Mouse (Mus musculus) embryo, embryonic 11 days (tissue): Measurements from ENCODE around the gene Ccdc88b.
"Not testable (repeated sequence)": the region's sequence is repeated elsewhere in the genome, so short reads cannot be mapped to it uniquely, and the experiment has no call there.

Experiments
- DNase-seq: peaks from one replicate; pipeline ENCODE4 v3.0.0-alpha.2; 2015

Ccdc88b gene

GRCm38 (mm10) chr19:6858031-6858430 lies at the start of gene Ccdc88b:
Ccdc88b (minus strand) TSS chr19:6858211.
- DNase-seq, result no peak

- no peak for DNase-seq
Observed at GRCm38 (mm10) chr19:6907094-6907493, 49.1 kb upstream of the Ccdc88b start.

- DNase-seq, result no peak
Observed at GRCm38 (mm10) chr19:6906199-6906598, 48.2 kb upstream of the Ccdc88b start.

GRCm38 (mm10) chr19:6905498-6906159 lies 47.6 kb upstream of the Ccdc88b start:
- no peak for DNase-seq

GRCm38 (mm10) chr19:6904846-6905245 lies 46.8 kb upstream of the Ccdc88b start:
- no peak for DNase-seq

- no peak for DNase-seq
Observed at GRCm38 (mm10) chr19:6903031-6903430, 45.0 kb upstream of the Ccdc88b start.

GRCm38 (mm10) chr19:6899641-6900040 lies 41.6 kb upstream of the Ccdc88b start:
- no peak for DNase-seq

- not testable (repeated sequence) for DNase-seq
Observed at GRCm38 (mm10) chr19:6895608-6896305, 37.7 kb upstream of the Ccdc88b start.

GRCm38 (mm10) chr19:6893731-6894451 lies 35.9 kb upstream of the Ccdc88b start:
- no peak for DNase-seq

GRCm38 (mm10) chr19:6892512-6892911 lies 34.5 kb upstream of the Ccdc88b start:
- DNase-seq, result no peak

- DNase-seq, result no peak
Observed at GRCm38 (mm10) chr19:6877965-6878364, 20.0 kb upstream of the Ccdc88b start.

GRCm38 (mm10) chr19:6876799-6877198 lies 18.8 kb upstream of the Ccdc88b start:
- no peak for DNase-seq

GRCm38 (mm10) chr19:6875834-6876233 lies 17.8 kb upstream of the Ccdc88b start:
- DNase-seq, result no peak

GRCm38 (mm10) chr19:6874257-6874656 lies 16.2 kb upstream of the Ccdc88b start:
- no peak for DNase-seq

- no peak for DNase-seq
Observed at GRCm38 (mm10) chr19:6872701-6873100, 14.7 kb upstream of the Ccdc88b start.

GRCm38 (mm10) chr19:6871574-6872271 lies 13.7 kb upstream of the Ccdc88b start:
- peak; percentile 42 for DNase-seq

- peak; percentile 60 for DNase-seq
Observed at GRCm38 (mm10) chr19:6869355-6869754, 11.3 kb upstream of the Ccdc88b start.

GRCm38 (mm10) chr19:6861451-6861850 lies 3.4 kb upstream of the Ccdc88b start:
- DNase-seq, result no peak

GRCm38 (mm10) chr19:6860706-6861105 lies 2.7 kb upstream of the Ccdc88b start:
- DNase-seq, result no peak

GRCm38 (mm10) chr19:6859971-6860370 lies 2.0 kb upstream of the Ccdc88b start:
- no peak for DNase-seq

GRCm38 (mm10) chr19:6859032-6859651 lies 1.1 kb upstream of the Ccdc88b start:
- DNase-seq, result no peak

GRCm38 (mm10) chr19:6857391-6858005 lies 513 bp downstream of the Ccdc88b start:
- DNase-seq, result no peak
